Mouse (Mus musculus) cerebral cortex, adult 2 months (tissue): ENCODE data around the gene Inpp5d.

Source experiments
- WGBS: fragments of 180-500 bp; shearing (Covaris S2); methylation state at CpG from one replicate; pipeline ENCODE4 v1.1.7; 2018; 5-methylcytosine and 5-hydroxymethylcytosine counted together

Gene Inpp5d

DNA sequence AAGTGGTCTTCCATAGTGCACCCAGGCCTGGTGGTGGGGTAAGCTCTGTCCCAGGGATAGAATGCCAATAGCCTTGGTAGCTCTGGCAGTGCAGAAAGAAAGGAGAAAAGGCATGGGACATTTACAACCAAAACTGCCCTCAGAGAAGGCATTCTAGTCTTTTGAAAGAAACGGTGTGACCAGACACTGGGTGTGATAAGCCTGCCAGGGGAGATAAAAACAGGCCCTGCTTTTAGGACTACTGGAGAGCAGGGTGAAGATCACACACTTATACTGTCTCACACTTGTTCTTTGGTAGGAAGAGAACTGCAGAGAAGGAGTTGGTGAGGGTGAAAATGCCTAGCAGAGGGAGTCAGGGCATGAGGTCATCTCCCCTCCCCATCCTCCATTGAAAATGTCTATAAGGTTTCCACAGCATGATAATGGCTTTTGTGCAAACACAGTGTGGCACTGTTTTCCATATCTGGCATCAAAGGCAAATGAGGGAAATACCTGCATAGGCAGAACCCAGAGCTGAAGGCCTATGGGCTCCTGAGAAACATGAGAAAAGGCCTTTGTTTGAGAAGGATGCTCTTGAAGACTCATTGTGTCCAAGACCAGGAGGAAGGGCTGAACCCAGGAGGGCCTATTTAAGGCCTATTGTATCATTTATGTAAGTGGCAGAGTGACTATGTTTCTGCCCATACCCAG lies 4.0 kb downstream of the Inpp5d start:
- 70% methylated on average over 1 of the region's 1 CpGs for WGBS

GRCm38 (mm10) chr1:87624826-87625225 lies 4.7 kb downstream of the Inpp5d start:
- 87% methylated on average over 2 of the region's 2 CpGs for WGBS

GRCm38 (mm10) chr1:87625254-87626025 lies 5.3 kb downstream of the Inpp5d start:
- WGBS = 90% methylated on average over 6 of the region's 6 CpGs

DNA sequence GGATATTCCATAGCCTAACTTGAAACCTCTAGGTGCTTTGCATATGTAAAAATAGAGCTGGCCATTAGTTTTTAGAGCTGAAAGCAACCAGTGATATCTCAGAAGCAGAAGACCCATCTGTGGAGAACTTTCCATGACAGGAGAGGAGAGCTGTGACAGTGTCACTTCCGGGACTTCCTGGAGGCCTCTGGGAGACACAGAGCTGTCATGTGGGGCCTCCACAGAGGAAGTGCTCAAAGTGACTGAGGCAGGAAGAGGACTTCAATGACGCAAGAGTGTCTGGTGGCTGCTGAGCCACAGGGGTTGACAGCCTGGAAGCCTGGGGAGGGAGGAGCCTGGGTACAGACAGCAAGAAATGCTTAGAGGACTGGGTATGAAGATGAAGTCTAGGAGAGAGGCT lies 6.2 kb downstream of the Inpp5d start:
- WGBS = 87% methylated on average over 2 of the region's 2 CpGs

DNA sequence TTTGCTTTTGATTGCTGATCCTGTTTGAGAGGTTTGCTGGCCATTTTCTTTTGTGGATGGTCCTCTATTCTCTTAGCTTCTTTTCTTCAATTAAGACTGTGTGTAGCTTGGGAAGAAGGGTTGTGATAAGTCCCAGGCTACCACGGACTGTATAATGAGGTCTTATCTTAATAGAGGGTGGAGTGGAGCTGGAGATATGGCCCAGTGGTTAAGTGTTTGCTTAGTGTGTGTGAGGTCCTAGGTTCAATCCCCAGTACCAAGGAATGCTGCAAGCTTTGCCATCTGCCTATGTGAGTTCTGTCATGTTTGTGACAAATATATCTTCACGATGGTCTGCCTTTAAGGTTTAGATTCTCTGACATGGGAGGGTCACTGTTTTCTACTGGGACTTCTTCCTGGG lies 8.0 kb downstream of the Inpp5d start:
- WGBS = 68% methylated on average over 2 of the region's 2 CpGs

DNA sequence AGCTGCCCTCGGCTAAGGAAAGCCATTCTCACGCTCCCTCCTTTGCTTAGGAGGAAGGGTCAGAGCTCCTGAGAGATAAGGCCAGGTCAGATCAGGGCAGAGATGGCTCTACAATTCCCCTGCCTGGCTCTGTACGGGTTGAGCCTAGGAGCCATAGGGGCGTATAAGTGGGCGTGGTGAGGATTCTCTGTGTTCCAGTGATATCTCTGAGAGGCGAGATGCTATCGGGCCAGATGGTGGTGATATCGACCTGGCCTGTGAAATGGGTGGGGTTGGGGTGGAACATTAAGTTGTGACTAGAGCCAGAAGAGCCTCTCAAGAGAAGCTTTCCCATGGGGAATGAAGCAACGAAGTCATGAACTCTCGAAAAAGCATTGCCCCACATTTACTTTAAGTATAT lies 11.5 kb downstream of the Inpp5d start:
- 86% methylated on average over 10 of the region's 10 CpGs for WGBS

DNA sequence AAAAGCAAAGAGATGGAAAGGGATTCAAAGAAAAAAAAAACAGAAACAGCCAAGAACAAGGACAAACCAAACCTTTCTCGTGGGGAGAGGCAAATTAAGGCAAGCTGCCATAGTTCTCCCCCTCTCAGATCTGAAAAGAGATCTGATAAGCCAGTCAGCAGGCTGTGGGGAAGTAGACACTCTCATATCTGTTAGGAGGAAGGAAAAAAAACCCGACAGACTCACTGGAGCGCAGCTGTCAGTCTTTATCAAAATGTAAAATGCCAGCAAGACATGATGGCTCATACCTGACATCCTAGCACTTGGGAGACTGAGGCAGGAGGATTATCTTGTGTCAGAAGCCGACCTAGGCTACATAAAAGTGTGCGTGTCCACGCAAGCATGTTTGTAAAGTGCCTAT lies 12.1 kb downstream of the Inpp5d start:
- WGBS = 70% methylated on average over 6 of the region's 6 CpGs

DNA sequence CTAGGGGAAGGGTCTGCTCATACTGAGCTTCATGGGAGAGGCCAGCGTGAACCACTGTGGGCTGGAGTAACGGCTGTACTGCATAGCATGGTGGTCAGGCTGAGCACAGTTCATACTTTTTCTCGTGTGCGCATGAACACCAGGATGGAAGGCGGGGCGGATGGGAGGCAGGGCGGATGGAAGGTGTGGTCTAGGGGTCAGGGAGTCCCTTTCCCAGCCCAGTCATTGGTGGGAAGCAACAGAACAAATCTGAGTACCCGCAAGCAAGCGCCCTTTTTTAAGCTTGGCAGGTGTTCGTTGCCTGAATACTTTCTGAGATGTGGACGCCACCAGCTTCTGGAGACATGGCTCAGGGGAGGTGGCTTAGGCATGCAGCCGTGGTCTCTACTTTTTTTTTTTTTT lies 16.6 kb downstream of the Inpp5d start:
- 91% methylated on average over 12 of the region's 12 CpGs for WGBS

GRCm38 (mm10) chr1:87637121-87637877 lies 17.2 kb downstream of the Inpp5d start:
- 85% methylated on average over 4 of the region's 4 CpGs for WGBS

- WGBS = 84% methylated on average over 4 of the region's 4 CpGs
These were observed 17.9 kb downstream of the Inpp5d start for GRCm38 (mm10) chr1:87637878-87638600.

- WGBS = 77% methylated on average over 8 of the region's 8 CpGs
These were observed 19.6 kb downstream of the Inpp5d start for GRCm38 (mm10) chr1:87639724-87640123.

GRCm38 (mm10) chr1:87640165-87640661 lies 20.1 kb downstream of the Inpp5d start:
- 65% methylated on average over 17 of the region's 17 CpGs for whole genome bisulfite sequencing

DNA sequence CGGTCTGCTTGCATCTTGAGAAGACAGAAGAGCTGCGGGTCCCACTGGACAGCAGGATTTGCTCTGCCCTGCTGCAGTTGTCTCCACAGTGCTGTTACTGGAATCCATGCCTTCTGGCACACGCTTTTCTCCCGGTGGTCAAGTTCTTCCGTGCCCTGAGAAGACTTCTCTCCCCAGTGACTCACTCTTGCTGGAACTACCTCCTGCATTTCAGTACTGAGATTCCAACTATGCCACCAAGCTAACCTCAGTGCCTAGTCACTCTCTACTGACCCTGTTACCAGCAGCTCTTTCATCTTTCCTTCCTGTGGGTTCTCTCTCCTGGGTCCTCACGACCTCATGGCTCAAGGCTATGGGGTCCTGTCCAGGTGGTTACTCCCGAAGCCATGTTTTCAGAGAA lies 22.9 kb downstream of the Inpp5d start:
- 88% methylated on average over 7 of the region's 7 CpGs for WGBS

DNA sequence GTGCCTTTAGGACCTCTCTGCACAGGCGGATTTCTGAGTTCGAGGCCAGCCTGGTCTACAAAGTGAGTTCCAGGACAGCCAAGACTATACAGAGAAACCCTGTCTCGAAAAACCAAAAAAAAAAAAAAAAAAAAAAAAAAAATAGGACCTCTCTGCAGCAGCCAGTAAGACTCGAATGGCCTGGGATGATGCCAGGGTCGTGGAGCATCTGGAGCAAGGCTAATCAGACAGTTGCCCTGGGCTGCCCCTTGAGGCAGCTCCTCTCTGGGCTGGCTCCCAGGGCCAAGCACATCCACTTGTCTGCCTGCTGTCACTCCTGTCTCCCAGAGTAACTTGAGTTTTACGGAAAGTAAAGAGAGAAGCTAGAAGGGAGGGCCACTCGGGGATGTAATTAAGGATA lies 24.9 kb downstream of the Inpp5d start:
- WGBS = 63% methylated on average over 7 of the region's 7 CpGs

DNA sequence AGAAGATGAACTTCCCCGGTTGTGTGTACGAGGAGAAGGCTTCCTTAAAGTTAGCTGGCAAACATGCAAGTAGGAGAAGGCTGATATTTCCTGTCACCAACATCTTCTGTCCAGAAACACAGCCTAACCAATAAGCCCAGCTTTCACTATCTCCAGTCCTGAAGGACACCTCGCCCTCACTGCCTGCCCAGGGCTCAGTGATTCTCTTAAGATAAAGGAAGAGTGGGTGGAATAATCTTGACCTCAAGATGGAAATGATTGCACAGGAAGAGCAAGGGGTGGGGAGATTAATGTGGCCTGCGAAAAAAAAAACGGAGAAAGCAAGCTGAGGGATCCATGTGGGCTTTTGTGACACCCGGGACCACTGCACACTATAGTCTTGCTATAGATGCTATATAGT lies 25.6 kb downstream of the Inpp5d start:
- WGBS = 82% methylated on average over 6 of the region's 6 CpGs

DNA sequence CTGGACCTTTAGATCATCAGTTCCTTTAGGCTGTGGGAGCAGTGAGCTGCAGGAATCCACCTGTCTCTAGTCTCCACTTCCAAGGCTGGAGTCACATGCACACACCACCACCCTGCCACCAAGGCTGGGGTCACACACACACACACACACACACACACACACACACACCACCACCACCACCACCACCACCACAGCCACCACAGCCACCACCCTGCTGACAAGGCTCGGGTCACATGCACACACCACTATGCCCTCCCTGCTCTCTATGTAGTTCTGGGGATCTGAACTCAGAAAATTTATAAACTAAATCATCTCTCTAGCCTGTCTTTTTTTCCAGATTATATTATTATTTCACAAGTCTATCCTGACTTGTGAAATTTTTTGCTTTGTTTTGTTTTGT lies 27.7 kb downstream of the Inpp5d start:
- WGBS = 85% methylated on average over 1 of the region's 1 CpGs

GRCm38 (mm10) chr1:87648657-87649056 lies 28.5 kb downstream of the Inpp5d start:
- 46% methylated on average over 7 of the region's 7 CpGs for WGBS

GRCm38 (mm10) chr1:87649219-87649805 lies 29.2 kb downstream of the Inpp5d start:
- WGBS = 83% methylated on average over 4 of the region's 4 CpGs

- WGBS = 92% methylated on average over 8 of the region's 8 CpGs
These were observed 29.9 kb downstream of the Inpp5d start for GRCm38 (mm10) chr1:87649958-87650474.

DNA sequence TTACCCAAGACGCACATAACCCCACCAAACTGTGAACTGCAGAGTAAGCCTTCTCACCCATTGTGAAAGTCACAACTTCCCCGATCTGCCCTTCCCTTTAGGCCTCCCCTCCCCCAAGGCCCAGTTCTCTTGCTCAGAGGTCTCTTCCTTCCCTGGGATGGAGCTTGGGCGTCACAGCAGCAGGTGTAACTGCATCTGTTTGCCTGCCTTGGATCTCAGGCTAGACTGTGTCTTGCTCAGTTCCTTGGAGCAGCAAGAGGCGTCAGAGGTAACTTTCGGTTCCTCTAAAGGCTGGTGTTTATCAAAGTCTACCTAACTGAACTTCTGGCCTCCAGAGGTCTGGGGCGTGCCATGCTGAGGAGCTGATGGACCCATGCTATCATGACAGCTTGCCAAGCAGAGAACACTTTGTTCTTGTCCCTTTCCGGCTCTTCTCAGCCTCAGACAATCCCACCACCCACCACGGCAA lies 30.5 kb downstream of the Inpp5d start:
- WGBS = 74% methylated on average over 8 of the region's 8 CpGs

DNA sequence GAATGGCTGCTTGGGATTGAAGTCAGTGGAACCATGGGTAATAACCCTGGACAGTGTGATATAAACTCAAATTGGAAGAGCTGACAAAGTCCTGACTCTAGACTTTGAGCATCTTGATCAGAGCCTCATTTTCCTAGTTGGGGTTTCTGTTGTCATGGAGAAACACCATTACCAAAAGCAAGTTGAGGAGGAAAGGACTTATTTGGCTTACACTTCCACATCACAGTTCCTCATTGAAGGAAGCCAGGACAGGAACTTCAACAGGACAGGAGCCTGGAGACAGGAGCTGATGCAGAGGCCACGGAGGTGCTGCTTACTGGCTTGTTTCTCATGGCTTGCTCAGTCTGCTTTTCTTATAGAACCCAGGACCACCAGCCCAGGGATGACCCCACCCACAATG lies 31.3 kb downstream of the Inpp5d start:
- WGBS = 79% methylated on average over 1 of the region's 1 CpGs
